Mouse (Mus musculus): ENCODE measurements around the gene Zfp384.

Zfp384 gene

DNA sequence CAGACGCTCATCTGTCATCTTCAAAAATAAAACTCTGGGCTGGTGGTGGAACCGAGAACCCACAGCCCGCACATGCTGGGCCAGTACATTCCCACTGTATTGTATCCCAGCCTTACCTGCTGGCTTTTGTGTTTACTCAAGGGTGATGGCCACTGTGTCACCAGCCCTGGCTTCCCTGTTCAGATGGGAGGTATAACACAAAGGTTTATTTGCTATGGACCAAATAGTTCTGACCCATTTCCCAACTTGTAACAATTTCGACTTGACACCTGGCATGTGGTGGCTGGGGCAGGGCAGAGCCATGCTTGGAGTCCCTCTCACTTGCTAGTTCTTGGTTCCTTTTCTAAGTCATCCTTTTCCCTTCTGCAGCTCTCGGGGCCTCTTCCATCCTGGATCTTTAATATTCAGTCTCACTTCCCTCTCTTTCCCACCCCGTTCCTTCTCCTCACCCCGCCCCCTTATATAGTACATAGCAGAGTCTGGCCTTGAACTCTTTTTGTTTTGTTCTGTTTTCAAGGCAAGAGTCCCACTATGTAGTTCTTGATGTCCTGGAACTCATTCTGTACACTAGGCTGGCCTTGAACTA is 73.9 kb downstream of the Zfp384 start:
- DNase-seq (ENCODE audit: inconsistent ontology term) = no peak

- peak; percentile 51 for DNase-seq (ENCODE audit: inconsistent ontology term)
Observed at GRCm38 (mm10) chr6:125084424-125084823, 75.5 kb downstream of the Zfp384 start.

Measured in Muller cell, postnatal 12 days (primary cell).